Mouse (Mus musculus) left cerebral cortex, adult 8-10 months (tissue): Measurements from ENCODE around the gene Snai1. TPM values are rescaled to one million over a fixed set of nuclear protein-coding genes. Genes with fewer than 3 reads are reported as not detected.

Experiments
- DNase-seq, 2 experiments: peaks; one replicate each; pipeline ENCODE4 v3.0.0; 2022; ENCODE audit warnings: low spot score in 2 of 2
- total RNA-seq, 4 experiments: library from RNA; stranded (reverse); gene quantifications; 2 replicates each; pipeline ENCODE4 v1.2.4; 2022

Gene Snai1
- total RNA-seq, result under 1 TPM; 0.48 to 0.93 (median 0.70) TPM

DNA sequence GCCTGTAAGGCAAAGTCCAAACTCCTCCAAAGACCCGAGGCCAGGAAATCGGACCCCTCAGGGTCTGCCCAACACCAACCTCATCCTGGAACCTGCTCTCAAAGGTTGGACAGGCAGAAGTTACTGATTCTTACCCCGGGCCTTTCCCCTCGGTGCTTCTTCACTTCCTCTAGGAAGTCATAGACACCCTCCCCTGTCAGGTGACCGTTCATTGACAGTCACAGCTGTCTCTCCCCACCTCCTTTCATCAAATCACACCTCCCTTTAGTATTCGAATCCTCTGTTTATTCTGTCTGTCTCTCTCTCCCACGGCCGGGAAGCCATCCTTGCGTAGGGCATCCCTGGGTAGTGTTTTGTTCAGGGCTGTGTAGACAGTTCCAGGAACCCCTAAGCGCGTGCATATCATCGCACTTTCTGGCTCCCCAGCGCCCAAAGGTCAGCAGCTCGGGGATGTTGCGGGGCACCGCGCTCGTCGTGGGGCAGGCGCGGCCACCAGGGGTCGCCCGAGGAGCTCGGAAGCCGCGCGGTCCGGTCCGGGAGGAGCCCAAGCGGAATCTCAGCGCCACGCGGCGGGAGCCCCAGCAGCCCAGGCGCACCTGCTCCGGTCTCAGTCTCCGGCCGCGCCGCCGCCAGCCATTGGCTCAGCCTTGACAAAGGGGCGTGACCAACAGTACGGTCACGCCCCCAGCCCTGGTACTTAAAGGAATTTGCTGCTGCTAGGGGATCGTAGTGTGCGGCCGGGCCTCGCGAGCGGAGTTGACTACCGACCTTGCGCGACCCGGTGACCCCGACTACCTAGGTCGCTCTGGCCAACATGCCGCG, at the start of gene Snai1:
TSS of gene Snai1 (plus strand) at position 720 of the 822 bp plus-strand sequence.
- DNase-seq, result peak; percentile 60 to 74

DNA sequence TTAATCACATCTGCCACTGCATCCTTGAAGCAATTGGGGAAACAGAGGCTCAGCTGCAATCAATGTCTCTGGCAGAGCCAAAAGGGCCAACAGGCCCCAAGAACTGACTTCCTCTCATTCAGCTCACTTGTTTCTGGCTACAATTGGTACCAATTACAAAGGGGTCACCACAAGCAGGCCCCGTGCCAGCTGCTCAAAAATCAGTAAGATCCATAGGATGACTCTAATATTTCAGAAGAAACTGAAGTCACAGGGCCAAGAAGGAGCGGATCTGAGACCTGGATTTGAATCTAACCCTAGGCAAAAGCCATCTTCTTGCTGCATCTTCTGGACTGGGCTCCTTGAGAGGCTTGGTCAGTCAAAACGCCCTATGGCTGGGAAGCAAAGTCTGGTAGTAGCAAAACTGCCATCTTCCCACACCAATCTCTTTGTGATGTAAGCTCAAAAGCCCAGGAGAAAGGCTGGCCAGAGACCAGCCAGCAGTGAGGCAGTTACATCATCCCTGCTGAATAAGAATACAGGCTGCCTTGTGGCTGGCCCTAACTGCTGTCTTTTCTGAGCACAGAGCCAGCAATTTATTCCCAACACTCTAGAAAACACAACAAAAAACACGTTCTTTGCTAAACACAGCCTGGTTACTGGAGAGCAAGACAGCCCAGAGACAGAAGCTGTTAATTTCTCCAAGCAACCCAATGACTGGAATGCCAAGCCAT, 47.0 kb upstream of the Snai1 start:
- peak in 1 of 2 experiments; percentile 82 for DNase-seq

GRCm38 (mm10) chr2:167491757-167492708, 46.0 kb upstream of the Snai1 start, which contains the start of gene Rnf114:
Gene Rnf114, plus strand, starts transcription at chr2:167492645.
- DNase-seq, result no peak

DNA sequence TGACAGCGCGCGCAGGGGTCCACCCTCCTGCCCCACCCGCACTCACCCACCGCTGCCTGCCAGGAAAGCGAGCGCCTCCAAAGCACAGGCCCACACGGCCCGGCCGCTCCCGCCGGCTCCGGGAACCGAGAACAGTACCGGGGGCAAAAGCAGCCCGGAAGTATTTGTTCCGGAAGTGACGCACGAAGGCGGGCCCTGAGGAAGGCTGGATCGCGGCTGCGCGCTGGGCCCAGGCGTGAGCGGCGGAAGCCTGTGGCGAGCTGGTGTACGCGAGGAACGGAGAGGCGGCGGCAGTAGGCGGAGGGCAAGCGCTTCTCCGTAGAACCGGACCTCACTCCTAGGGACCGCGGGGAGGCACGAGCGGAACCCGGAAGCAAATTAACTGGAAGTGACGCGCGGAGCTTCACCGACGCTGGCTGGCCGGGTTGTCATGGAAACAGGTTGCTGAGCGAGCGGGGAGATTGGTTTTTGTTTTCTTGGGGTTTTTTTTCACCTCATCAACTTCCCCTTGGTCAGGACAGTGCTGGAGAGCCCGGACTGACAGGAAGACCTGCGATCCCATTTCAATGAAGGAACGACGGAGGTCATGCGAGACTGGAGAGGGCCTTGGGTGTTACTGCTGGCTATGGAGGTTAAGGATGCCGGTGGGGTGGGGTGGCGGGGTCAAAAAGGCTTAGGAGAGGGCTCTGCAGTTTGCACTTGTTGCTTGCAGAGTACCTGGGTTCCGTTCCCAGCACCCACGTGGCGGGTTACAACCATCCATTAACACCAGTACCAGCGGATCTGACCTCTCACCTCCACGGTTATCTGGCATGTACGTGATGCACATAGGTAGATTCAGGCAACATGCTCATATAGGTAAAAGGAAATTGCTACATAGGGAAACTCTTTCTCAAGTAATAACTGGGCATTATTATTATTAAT, 45.0 kb upstream of the Snai1 start, which contains the start of gene Spata2:
TSS of gene Spata2 (minus strand) at position 175 of the 924 bp plus-strand sequence.
- peak; percentile 90 to 92 for DNase-seq

- DNase-seq, result no peak
These were observed 41.6 kb upstream of the Snai1 start for GRCm38 (mm10) chr2:167496437-167496836.

- no peak for DNase-seq
These were observed 40.7 kb upstream of the Snai1 start for GRCm38 (mm10) chr2:167497272-167497671.

DNA sequence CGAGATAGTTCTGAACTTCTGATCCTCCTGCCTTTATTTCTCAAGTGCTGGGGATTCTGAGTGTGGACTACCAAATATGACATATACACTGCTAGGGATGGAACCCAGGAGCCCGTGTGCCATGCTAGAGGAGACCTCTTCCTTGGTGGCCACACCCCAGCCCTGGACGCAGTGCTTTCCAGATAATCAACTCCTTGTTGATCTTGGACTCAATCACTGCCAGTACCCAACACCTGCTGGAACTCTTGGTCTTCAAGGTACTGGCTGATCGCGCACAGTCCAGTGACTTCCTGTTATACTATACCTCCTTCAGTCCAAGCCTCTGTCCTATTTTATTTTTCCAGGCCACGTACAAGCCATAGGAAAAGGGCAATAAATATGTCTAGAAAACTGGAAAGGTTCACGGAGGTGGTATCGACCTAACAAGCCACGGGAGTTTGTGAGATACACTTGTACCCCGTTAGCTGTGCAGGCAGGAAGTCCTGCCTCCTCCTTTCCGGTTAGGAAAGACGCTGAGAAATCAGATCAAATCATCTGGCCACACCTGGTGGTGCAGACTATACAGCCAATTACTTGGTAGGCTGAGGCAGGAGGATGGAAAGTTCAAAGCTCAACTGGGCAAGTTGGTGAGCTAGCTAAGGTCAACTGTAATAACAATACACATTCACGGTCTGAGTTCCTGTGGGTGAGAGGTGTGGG, 35.3 kb upstream of the Snai1 start:
- no peak for DNase-seq

DNA sequence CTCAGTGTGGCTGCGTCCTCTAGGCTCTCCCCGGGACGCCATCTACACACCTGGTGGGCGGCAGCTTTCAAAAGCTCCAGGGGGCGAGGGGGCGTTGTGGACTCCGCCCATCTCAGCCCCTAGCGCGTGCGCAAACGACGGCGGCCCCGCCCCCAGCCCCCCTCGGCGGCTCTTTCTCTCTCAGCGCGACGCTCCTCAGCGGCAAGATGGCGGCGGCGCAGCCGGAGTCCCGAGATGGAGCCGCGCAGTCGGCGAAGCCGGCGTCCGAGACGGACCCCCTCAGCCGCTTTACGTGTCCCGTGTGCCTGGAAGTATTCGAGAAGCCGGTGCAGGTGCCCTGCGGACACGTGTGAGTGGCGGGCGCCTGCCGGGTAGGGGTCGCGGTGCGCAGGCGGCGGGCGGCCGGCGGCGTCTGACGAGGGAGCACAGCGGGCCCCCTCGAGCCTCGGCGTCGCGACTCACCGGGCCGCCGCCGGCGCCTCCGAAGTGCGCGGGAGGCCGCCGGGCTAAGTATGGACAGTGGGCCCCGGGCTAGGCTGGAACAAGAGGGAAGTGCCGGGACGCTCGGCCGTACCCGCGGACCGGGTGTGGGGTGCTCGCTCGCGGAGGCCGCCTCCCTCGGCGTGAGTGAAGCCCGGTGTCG, 34.6 kb upstream of the Snai1 start:
- DNase-seq, result peak; percentile 77 to 89

- DNase-seq, result no peak
These were observed 34.1 kb upstream of the Snai1 start for GRCm38 (mm10) chr2:167503896-167504349.

- no peak for DNase-seq
These were observed 32.9 kb upstream of the Snai1 start for GRCm38 (mm10) chr2:167505127-167505526.

GRCm38 (mm10) chr2:167506546-167507260, 31.3 kb upstream of the Snai1 start:
- DNase-seq, result no peak

DNA sequence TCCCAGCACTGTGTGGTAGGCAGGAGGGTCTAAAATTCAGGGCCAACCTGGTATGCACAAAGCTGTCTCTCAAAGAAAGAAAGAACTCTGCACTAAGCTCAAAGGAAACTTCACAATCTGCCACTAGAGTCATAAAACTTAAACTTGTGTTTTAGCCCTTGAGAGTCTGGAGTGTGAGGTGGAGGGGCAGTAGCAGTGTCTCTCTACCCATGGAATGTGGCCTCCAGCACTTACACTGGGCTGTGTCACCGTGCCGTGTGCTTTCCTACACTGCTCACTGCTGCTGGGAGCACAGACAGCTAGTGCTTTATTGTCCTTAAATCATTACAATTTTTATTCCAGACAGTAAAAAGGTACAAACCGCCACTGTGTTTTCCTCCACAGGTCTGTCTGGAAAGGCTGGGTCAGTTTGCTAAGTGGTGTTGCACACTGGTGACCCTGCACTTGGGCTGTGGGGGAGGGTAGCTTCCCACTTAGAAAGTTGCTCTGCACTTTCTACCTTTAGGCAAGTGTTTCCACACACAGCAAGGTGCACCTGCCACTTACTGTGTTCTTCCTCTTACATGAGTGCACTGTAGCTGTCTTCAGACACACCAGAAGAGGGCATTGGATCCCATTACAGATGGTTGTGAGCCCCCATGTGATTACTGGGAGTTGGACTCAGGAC, 30.1 kb upstream of the Snai1 start:
- DNase-seq, result no peak

DNA sequence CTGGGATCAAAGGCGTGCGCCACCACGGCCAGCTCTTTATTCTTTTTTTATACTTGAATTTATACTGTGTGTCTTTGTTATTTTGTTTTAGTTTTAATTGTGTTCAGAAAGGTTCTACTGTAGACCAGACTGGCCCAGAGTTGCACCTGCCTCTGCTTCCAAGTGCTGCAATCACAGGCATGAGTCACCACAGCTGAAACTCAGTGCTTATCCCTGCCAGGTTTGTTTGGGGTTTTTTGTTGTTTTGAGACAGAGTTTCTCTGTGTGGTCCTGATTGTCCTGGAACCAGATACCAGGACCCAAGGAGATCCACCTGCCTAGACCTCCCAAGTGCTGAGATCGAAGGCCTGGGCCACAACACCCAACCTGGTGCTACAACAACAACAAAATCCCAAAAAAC, 29.4 kb upstream of the Snai1 start:
- no peak for DNase-seq

DNA sequence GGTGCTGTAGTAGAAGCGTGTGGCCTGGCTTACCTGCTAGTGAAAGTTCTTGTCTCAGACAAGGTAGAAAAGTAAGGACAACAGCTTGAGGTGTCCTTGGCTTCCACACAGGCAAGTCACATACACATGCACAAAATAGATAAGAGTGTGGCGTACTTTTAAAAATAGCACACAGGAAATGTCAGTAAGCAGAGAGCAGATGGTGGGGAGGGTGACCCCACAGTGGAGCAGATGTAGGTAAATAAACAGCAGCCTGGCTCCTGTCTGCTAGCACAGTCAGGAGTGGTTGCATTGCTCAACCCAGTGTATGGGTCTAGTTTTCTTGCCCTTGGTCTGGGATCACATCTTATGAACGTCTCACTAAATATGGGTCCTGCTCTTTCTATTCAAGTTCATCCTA, 27.5 kb upstream of the Snai1 start:
- no peak for DNase-seq

- DNase-seq, result no peak
These were observed 25.6 kb upstream of the Snai1 start for GRCm38 (mm10) chr2:167512365-167512764.

DNA sequence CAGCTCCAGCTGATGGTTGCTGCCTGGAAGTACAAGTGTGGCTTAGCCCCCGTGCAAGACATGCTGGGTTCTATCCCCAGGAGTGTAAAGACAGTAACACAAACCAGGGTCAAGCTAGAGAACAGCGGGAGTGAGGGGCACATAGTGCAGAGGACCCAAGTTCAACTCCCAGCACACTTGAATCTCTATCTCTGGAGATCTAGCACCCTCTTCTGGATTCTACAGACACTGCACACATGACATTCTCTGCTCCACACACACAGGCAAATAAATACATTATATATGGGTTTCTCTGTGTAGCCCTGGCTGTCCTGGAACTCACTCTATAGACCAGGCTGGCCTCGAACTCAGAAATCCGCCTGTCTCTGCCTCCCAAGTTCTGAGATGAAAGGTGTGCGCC, 25.0 kb upstream of the Snai1 start:
- no peak for DNase-seq

DNA sequence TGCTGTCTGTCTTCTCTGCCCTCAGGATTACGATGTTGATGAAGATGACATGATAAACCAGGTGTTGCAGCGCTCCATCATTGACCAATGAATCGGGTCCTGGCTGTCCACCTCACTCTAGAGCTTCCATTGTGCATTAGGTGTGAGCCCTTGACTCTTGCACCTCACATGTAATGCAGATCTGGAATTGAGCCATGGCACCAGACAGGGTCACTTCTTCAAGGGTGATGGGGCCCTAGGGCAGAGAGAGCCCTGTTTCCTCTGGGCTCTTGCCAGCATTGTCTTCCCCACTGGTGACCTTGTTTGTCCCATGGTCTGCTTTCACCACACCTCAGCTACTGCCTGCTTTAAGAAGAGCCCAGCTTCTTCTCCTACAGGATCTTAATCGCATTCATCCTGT, 23.4 kb upstream of the Snai1 start:
- DNase-seq, result no peak

DNA sequence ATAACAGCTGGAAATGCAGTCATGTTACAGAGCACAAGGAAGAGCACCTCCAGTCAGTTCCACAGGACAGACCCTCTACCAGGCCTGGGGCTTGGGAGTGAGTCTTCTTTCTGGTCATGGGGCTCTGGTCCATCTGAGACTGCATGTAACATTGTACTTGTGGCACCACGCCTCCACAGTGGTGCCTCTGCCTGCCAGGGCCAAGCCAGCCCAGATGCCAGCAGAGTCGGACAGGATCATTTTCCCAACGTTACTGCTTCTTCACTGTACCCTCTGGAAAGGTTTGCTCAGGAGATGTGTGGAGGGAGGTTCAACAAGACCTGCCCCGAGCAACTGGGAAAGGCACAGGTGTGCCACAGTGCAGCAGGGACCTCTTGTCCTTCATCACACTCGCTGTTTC, 22.3 kb upstream of the Snai1 start:
- DNase-seq, result no peak
